Mouse (Mus musculus) midbrain, embryonic 10.5 days (tissue): ENCODE measurements at regions not wholly inside any gene's neighbourhood (a gene's known extent, or its start where the extent isn't known, plus 50 kb on each side); places are given as distances from the start of the nearest gene placed in this dataset.

Experiments
- DNase-seq: peaks from one replicate; pipeline ENCODE4 v3.0.0-alpha.2; 2017; ENCODE audit warnings: low spot score
- H3K27ac ChIP-seq: fragments of 300-500 bp; sonication (generic); replicated peaks from 2 replicates; pipeline ENCODE4 v1.5.1; 2016; ENCODE audit warnings: mild to moderate bottlenecking
- H3K27me3 ChIP-seq: fragments of 300-500 bp; sonication (generic); 2 replicates; pipeline ENCODE4 v1.6.1; 2016; ENCODE audit warnings: low read depth, mild to moderate bottlenecking; ENCODE audit not compliant: poor library complexity, severe bottlenecking
- H3K36me3 ChIP-seq: fragments of 300-500 bp; sonication (generic); 2 replicates; pipeline ENCODE4 v1.6.1; 2016; ENCODE audit warnings: mild to moderate bottlenecking, moderate library complexity
- H3K4me1 ChIP-seq: fragments of 300-500 bp; sonication (generic); 2 replicates; pipeline ENCODE4 v1.6.1; 2016
- H3K4me3 ChIP-seq: fragments of 300-500 bp; sonication (generic); 2 replicates; pipeline ENCODE4 v1.5.1; 2016; ENCODE audit warnings: mild to moderate bottlenecking, moderate library complexity
- H3K9me3 ChIP-seq: fragments of 300-500 bp; sonication (generic); replicated peaks from 2 replicates; pipeline ENCODE4 v1.6.1; 2016; ENCODE audit warnings: mild to moderate bottlenecking
- WGBS: fragments of 180-500 bp; shearing (Covaris S2); methylation state at CpG from one replicate; pipeline ENCODE4 v1.1.7; 2016; 5-methylcytosine and 5-hydroxymethylcytosine counted together

DNA sequence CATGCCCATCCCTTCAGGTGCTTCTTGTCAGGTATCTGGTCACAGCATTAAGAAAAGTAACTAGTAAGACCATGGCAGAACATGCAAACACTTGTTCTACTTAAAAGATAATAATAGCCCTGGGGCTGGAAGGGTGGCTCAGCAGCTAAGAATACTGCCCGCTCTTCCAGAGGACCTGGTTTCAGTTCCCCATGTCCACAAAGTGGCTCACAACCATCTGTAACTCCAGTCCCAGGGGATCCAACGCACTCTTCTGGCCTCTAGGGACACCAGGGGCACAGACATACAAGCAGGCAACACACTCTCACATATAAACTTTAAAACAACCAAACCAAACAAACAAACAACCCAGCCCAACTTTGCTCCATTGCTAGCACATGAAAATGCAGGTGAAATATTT lies 55.2 kb upstream of the Ppp2r5a start:
- Histone ChIP-seq H3K27me3 (no peaks in the 10 kb centered on the region), H3K4me1 (peaks cover 21% of the 10 kb centered on the region), H3K9me3 (no peaks in the 10 kb centered on the region), H3K36me3 (no peaks in the 10 kb centered on the region), H3K27ac (no peak overlapping the region), H3K4me3 (no peak overlapping the region)
- DNase-seq, result no peak
- WGBS, result 74% methylated on average over 2 of the region's 2 CpGs

DNA sequence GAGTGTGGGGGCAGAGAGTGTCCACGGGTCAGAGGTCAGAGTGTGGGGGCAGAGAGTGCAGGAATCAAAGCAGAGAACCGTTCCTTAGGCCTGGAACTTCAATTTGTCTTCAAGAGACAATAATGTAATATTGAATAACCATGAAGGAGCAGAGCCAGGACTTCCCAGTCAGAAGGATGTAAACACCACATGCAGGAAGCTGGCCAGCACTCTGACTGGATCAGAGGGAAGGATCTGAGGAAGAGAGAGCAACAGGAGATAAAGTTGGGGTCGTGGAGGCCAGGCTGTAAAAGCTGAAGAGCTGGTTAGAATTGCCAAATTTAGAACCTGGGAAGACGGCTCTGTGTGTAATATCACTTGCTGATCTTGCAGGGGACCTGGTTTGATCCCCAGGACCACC lies 54.0 kb upstream of the Ppp2r5a start:
- no peak for DNase-seq
- Histone ChIP-seq H3K4me1 (peaks cover 20% of the 10 kb centered on the region), H3K9me3 (no peaks in the 10 kb centered on the region), H3K27me3 (no peaks in the 10 kb centered on the region), H3K36me3 (no peaks in the 10 kb centered on the region), H3K27ac (no peak overlapping the region), H3K4me3 (no peak overlapping the region)
- WGBS, result 78% methylated on average over 4 of the region's 4 CpGs

- H3K9me3 ChIP-seq, result no peaks in the 10 kb centered on the region
- no peaks in the 10 kb centered on the region for H3K36me3 ChIP-seq
- 50% methylated on average over 3 of the region's 3 CpGs for WGBS
- H3K4me1 ChIP-seq, result peaks cover 13% of the 10 kb centered on the region; the same call in 1 of the 2 replicates
- no peaks in the 10 kb centered on the region for H3K27me3 ChIP-seq
- no peak overlapping the region for H3K27ac ChIP-seq
- no peak overlapping the region for H3K4me3 ChIP-seq
- DNase-seq, result no peak
These were observed 51.5 kb upstream of the Ppp2r5a start for GRCm38 (mm10) chr1:191454604-191455003.

DNA sequence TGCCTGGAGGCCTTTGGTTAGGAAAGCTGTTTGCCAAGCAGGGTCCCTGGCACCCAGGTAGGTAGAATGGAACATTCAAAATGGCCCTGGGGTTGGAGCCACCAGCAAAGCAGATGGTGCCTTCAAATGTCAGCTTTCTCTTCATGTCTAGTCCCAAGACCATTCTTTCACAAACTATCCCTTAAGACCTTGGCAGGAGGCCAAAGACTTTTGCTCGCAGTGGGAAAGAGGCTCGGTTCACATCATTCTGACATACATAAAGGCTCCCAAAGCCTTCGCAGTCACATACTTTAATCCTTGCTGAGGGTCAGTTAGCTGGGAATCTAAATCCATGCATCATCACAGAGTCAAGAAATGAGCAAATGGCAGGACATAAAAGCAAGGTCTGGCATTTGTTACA lies 50.5 kb upstream of the Ppp2r5a start:
- H3K9me3 ChIP-seq, result no peaks in the 10 kb centered on the region
- H3K27ac ChIP-seq, result no peak overlapping the region
- no peaks in the 10 kb centered on the region for H3K36me3 ChIP-seq
- DNase-seq, result no peak
- H3K27me3 ChIP-seq, result no peaks in the 10 kb centered on the region
- H3K4me3 ChIP-seq, result no peak overlapping the region
- WGBS, result 87% methylated on average over 3 of the region's 3 CpGs
- peaks cover 13% of the 10 kb centered on the region; the same call in 1 of the 2 replicates for H3K4me1 ChIP-seq
